Mouse (Mus musculus) cerebellum, adult 2 months (tissue): ENCODE results near the gene Atp8b3. TPM values are rescaled to one million over a fixed set of nuclear protein-coding genes. Genes with fewer than 3 reads are reported as not detected.

Experiments
- DNase-seq, 2 experiments: peaks; one replicate each; pipeline ENCODE4 v3.0.0; 2021
- H3K27ac ChIP-seq: fragments of 200-500 bp; 2 replicates; pipeline ENCODE4 v1.5.1; 2012; ENCODE audit warnings: low read length, control low read depth, inconsistent platforms; ENCODE audit not compliant: insufficient read depth
- H3K27me3 ChIP-seq: fragments of 200-500 bp; 2 replicates; pipeline ENCODE4 v1.6.1; 2012; ENCODE audit warnings: inconsistent platforms, mild to moderate bottlenecking, low read length, moderate library complexity; ENCODE audit not compliant: control insufficient read depth, insufficient read depth
- H3K4me1 ChIP-seq: fragments of 200-500 bp; 2 replicates; pipeline ENCODE4 v1.6.1; 2011; ENCODE audit warnings: low read length; ENCODE audit not compliant: control insufficient read depth, insufficient read depth
- H3K4me3 ChIP-seq: fragments of 200-500 bp; replicated peaks from 2 replicates; pipeline ENCODE3; 2011; ENCODE audit warnings: mild to moderate bottlenecking, low read depth, low read length, control low read depth; ENCODE audit not compliant: insufficient read depth
- CTCF ChIP-seq: fragments of 200-500 bp; IDR thresholded peaks from 2 replicates; pipeline ENCODE4 v1.5.1; 2011; ENCODE audit warnings: low read depth, mild to moderate bottlenecking, control low read depth, low read length, moderate library complexity, borderline replicate concordance; ENCODE audit not compliant: insufficient read depth
- POLR2A ChIP-seq: fragments of 200-500 bp; IDR thresholded peaks from 2 replicates; pipeline ENCODE4 v1.6.1; 2011; ENCODE audit warnings: low read length, control low read depth, borderline replicate concordance; ENCODE audit not compliant: insufficient read depth
- WGBS: fragments of 180-500 bp; shearing (Covaris S2); methylation state at CpG from one replicate; pipeline ENCODE4 v1.1.7; 2018; 5-methylcytosine and 5-hydroxymethylcytosine counted together
- polyA plus RNA-seq: library from polyadenylated mRNA; depleted of rRNA; stranded (reverse); fragments of >200 nt; gene quantifications from 2 replicates; pipeline ENCODE4 v1.2.3, GENCODE M21; 2012

Gene Atp8b3
- polyA plus RNA-seq, 1 experiment: 0.52 TPM

- no peak for TF ChIP-seq CTCF
- Histone ChIP-seq H3K4me1 (no peaks in the 10 kb centered on the region; the same call in 1 of the 2 replicates), H3K4me3 (no peak overlapping the region), H3K27me3 (no peaks in the 10 kb centered on the region), H3K27ac (no peak overlapping the region)
- 83% methylated on average over 15 of the region's 15 CpGs for WGBS
- no peak for DNase-seq
Observed at GRCm38 (mm10) chr10:80547539-80547938, 8.6 kb upstream of the Atp8b3 start.

- DNase-seq: no peak
- Histone ChIP-seq H3K4me1 (no peaks in the 10 kb centered on the region; the same call in 1 of the 2 replicates), H3K27ac (no peak overlapping the region), H3K4me3 (no peak overlapping the region), H3K27me3 (no peaks in the 10 kb centered on the region)
- no peak for TF ChIP-seq CTCF
- no peak for TF ChIP-seq POLR2A
- 94% methylated on average over 4 of the region's 4 CpGs for WGBS
Observed at GRCm38 (mm10) chr10:80546945-80547344, 8.0 kb upstream of the Atp8b3 start.

- no peaks in the 10 kb centered on the region for H3K27me3 ChIP-seq
- H3K27ac ChIP-seq: no peak overlapping the region
- TF ChIP-seq POLR2A: no peak
- TF ChIP-seq CTCF: no peak
- 86% methylated on average over 8 of the region's 8 CpGs for WGBS
- no peak for DNase-seq
- H3K4me1 ChIP-seq: no peaks in the 10 kb centered on the region; the same call in 1 of the 2 replicates
- H3K4me3 ChIP-seq: no peak overlapping the region
Observed at GRCm38 (mm10) chr10:80545590-80545989, 6.7 kb upstream of the Atp8b3 start.

- no peak for DNase-seq
- Histone ChIP-seq H3K4me1 (no peaks in the 10 kb centered on the region; the same call in 1 of the 2 replicates), H3K27ac (no peak overlapping the region), H3K4me3 (no peak overlapping the region), H3K27me3 (no peaks in the 10 kb centered on the region)
- TF ChIP-seq POLR2A: no peak
- no peak for TF ChIP-seq CTCF
- 70% methylated on average over 14 of the region's 14 CpGs for WGBS
Observed at GRCm38 (mm10) chr10:80543873-80544272, 4.9 kb upstream of the Atp8b3 start.

DNA sequence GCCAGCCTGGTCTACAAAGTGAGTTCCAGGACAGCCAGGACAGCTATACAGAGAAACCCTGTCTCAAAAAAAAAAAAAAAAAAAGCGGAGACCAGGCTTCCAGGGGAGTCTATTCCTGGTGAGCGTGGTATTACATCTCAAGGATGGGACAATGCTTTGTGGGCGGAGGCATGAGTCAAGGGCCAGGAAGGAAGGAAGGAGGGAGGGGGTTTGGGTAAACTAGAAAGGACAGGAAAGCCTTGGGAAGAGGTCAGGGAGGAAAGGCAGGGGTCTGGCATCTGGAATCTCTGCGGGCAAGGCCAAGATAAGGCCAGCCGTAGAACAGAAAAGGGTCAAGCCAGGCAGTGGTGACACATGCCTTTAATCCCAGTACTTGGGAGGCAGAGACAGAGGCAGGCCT is 569 bp upstream of the Atp8b3 start:
- no peak for DNase-seq
- WGBS: 53% methylated on average over 5 of the region's 5 CpGs
- Histone ChIP-seq H3K27ac (no peak overlapping the region), H3K4me1 (no peaks in the 10 kb centered on the region), H3K4me3 (no peak overlapping the region), H3K27me3 (no peaks in the 10 kb centered on the region)
- TF ChIP-seq CTCF (no peak), POLR2A (no peak)

- no peaks in the 10 kb centered on the region for H3K27me3 ChIP-seq
- no peak for DNase-seq
- no peak overlapping the region for H3K4me3 ChIP-seq
- no peaks in the 10 kb centered on the region for H3K4me1 ChIP-seq
- no peak for TF ChIP-seq CTCF
- no peak for TF ChIP-seq POLR2A
- WGBS: 47% methylated on average over 5 of the region's 5 CpGs
- no peak overlapping the region for H3K27ac ChIP-seq
Observed at GRCm38 (mm10) chr10:80538180-80538579, 744 bp downstream of the Atp8b3 start.

GRCm38 (mm10) chr10:80535711-80536110 is 3.2 kb downstream of the Atp8b3 start:
- WGBS: 21% methylated on average over 13 of the region's 13 CpGs
- no peak overlapping the region for H3K27ac ChIP-seq
- H3K4me1 ChIP-seq: no peaks in the 10 kb centered on the region
- H3K27me3 ChIP-seq: no peaks in the 10 kb centered on the region
- no peak overlapping the region for H3K4me3 ChIP-seq
- DNase-seq: no peak
- TF ChIP-seq POLR2A (no peak), CTCF (no peak)

GRCm38 (mm10) chr10:80535071-80535470 is 3.9 kb downstream of the Atp8b3 start:
- 11% methylated on average over 14 of the region's 14 CpGs for WGBS
- H3K27ac ChIP-seq: no peak overlapping the region
- no peak overlapping the region for H3K4me3 ChIP-seq
- no peak for DNase-seq
- no peaks in the 10 kb centered on the region for H3K27me3 ChIP-seq
- no peaks in the 10 kb centered on the region for H3K4me1 ChIP-seq
- TF ChIP-seq POLR2A (no peak), CTCF (no peak)

- H3K27me3 ChIP-seq: no peaks in the 10 kb centered on the region
- WGBS: 26% methylated on average over 7 of the region's 7 CpGs
- no peaks in the 10 kb centered on the region for H3K4me1 ChIP-seq
- H3K4me3 ChIP-seq: no peak overlapping the region
- no peak overlapping the region for H3K27ac ChIP-seq
- DNase-seq: no peak
- TF ChIP-seq POLR2A (no peak), CTCF (no peak)
Observed at GRCm38 (mm10) chr10:80533704-80534103, 5.2 kb downstream of the Atp8b3 start.
